Mouse (Mus musculus): ENCODE measurements around the gene Cox6b1.

The Cox6b1 gene

DNA sequence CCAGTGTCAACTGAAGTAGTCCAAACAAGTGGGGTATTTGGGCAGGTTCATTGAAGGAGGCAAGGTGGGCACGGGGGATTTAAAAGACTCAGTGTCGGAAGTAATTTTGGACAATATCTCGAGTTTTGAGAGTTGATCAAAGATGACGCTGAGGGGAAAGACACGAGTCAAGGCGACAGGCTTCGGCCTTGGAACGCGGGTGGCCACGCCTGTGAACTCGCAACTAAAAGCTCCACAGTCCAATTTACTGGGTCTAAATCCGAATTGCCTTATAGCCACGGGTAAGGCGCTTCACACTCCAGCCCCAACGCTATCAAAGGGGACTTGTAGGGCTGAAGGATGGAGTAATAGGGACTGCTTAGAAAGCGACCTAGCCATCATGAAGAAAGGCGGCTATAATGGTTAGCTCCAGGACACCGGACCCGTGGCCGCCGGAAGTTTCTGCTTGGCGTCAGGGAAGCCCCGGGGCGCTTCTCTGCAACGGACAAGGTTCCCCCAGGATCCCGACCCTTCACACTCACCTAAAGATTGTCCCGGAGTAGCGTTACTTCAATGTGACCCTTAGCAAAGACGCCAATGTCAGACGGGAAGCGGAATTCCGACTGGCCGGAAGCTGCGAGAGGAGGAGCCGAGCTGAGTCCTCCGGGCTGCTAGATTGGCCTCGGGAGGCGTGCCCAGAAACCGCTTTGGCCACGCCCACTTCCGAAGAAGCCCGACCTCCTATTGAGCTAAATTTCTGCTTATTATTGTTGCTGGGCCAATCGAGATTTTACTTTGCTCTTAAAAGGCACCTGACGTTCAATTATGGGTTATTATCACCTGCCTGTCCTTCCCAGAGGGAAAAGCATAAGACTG lies at the start of gene Cox6b1:
TSS of gene Cox6b1 (minus strand) at position 622 of the 855 bp plus-strand sequence.
- DNase-seq (ENCODE audit: low spot score) = peak; percentile 92

DNA sequence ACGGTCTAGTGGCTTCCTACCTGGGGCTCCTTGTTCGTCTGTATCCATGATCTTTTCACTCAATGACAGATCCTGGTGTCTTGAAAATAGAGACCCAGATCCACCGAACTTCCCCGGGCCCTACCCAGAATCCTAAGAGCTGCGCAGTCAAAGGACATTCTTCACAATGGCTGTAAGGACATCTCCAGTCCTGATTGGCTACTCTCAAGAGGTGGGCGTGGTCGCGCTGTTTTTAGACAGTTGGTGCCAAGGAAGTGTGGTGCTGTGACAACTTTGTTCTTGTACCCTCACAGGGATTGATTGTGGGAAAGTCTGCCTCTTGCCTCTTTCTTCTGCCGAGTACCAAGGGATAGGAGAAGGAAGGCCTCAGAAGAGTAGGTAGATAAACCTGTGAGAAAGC lies 45.5 kb upstream of the Cox6b1 start, which contains the start of gene Pmis2:
TSS of gene Pmis2 (minus strand) at position 126 of the 400 bp plus-strand sequence.
- DNase-seq (ENCODE audit: low spot score) = no peak

DNA sequence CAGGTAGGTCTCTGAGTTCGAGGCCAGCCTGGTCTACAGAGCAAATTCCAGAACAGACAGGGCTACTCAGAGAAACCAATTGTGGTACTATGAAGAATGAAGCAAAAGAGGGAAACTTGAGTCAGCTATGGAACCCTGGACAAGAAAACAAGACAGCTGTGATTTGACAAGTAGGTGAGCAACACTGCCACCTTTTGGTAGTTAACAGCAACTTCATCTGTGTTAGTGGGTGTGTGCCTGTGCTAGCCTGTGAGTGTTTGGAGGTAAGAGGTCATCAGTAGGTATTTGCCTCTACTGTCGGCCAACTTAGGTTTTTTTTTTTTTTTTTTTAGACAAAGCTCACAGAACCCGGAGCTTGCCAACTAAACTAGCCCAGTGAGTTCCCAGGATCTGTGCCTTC lies 43.3 kb upstream of the Cox6b1 start:
- peak; percentile 24 for DNase-seq (ENCODE audit: low spot score)

GRCm38 (mm10) chr7:30665321-30665720 lies 39.4 kb upstream of the Cox6b1 start:
- no peak for DNase-seq (ENCODE audit: low spot score)

- peak; percentile 92 for DNase-seq (ENCODE audit: low spot score)
Measured at GRCm38 (mm10) chr7:30664529-30665200, 38.7 kb upstream of the Cox6b1 start, which contains the start of gene Haus5. Gene Haus5, minus strand, starts transcription at chr7:30664994.

DNA sequence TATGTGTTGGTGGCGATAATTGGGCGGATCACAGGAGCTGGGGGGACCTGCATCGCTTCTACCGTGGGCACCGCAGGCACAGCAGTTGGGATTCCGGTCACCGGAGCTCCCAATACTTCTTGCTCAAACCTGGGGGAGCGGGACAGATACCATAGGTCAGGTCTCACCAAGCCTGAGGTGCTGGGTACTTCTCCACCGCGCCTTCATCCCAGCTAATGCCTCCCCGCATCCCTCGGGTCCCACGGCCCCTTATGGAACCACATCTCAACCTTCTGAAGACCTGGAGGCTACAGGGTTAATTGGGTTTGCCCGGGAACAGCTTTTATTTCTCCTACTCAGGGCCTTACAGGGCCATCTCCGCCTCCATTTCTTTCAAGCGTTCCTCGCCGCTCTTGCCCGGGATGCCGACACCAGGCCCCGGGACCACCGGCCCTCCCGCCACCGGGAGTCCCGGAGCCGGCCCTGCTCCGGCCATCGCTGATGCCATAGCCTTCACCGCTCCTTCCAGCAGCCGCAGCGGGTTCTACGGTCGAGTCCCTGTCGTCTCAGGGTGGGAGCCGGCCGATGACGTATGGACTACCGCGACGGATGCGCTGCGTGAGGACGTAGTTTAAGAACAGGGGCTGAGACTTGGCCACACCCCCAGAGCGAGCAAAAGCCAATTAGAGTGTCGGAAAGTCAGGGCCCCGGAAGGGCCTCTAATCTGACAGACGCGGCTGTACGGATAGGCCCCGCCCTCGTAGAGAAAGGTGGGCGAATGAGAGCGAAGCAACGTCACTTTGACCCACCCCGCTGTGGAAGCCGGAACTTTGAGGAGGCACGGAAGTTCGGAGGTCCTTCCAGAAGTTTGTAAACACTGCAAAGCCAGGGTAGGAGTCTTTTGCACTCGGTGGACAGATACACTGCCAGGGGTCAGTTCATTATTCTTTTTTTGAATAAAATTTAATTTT lies 23.9 kb upstream of the Cox6b1 start, which contains the start of gene Rbm42:
TSS of gene Rbm42 (minus strand) at position 727 of the 950 bp plus-strand sequence.
- DNase-seq (ENCODE audit: low spot score) = peak; percentile 100

GRCm38 (mm10) chr7:30639083-30639482 lies 13.1 kb upstream of the Cox6b1 start:
- no peak for DNase-seq (ENCODE audit: low spot score)

DNA sequence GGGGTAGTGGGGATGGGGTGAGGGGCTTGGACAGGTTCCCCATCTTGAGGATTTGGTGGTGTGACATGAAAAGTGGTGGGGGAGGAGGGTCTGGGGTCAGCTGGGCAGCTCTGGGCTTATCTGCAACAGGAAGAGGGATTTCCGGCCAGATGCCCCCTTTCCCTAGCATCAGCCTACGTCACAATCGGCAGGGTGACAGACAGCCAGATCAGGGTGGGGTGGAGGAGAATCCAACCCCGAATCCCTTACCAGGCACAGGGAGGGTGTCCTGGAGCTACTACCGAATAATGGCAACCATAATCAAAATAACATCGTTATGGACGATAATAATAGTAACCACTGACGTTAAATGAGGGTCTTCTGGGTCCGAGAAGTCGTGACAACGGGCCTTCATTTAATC lies 10.4 kb upstream of the Cox6b1 start:
- DNase-seq (ENCODE audit: low spot score) = no peak

DNA sequence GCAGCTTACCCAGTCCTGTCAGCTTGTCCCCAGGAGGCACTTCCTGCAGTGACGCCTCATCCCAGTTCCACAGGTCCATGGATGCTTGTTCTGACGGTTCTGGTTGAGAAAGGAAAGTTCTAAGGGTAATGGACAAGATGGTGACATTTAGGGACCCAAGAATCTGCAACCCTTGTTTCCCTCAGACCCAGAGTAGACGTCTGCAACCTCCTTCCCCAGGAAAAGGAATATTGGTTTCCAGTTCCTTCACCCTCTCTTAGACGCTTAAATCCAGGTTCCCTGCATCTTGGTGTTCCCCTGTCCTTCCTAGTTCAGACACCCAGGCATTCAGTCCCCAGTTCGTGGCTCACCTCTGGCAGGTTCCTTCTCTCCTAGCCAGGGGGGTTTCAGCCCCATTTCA lies 9.8 kb upstream of the Cox6b1 start, which contains the start of gene Etv2:
TSS of gene Etv2 (minus strand) at position 101 of the 400 bp plus-strand sequence.
- DNase-seq (ENCODE audit: low spot score) = no peak

GRCm38 (mm10) chr7:30634621-30635020 lies 8.7 kb upstream of the Cox6b1 start:
- peak; percentile 23 for DNase-seq (ENCODE audit: low spot score)

DNA sequence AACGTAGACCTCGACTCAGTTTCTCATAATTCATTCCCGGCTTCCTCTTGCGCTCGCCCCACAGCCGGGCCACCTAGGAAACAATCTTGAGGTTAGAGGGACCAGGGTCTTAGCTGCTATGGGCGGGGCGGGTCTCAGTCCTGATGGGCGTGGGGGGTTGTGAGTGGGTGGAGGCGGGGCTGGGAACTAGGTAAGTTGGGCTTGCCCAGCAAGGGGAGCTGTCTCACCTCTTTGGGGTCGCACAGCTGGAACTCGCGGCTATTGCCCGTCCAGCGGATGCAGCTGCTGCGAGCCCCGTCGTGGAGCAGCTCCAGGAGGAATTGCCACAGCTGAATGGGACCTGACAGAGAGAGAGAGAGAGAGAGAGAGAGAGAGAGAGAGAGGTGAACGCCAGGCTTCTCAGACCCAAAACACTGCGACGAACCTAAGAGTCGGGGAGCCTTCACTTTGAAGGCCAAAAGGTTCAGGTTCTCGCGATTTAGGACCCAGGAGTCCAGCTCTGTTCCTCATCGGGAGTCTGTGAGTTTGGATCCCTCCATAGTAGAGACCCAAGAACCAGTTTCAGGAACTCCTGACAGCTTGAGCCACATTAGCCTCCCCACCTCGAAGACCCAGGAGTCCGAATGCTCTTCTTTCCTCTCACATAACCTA lies 7.9 kb upstream of the Cox6b1 start:
- DNase-seq (ENCODE audit: low spot score) = no peak

- DNase-seq (ENCODE audit: low spot score) = no peak
Measured at GRCm38 (mm10) chr7:30629013-30629412, 3.1 kb upstream of the Cox6b1 start.

DNA sequence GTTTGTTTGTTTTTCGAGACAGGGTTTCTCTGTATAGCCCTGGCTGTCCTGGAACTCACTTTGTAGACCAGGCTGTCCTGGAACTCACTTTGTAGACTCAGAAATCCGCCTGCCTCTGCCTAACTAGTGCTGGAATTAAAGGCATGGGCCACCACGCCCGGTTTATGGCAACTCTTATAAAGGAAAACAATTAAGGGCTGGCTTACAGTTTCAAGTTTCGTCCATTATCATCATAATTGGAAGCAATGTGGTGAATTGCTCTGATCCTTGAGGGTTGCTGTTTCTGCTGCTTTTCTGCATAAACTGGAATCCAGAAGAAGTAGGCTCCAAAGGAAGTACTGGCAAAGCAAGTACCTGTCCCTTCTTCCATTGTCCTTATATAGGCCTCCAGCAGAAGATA lies 696 bp upstream of the Cox6b1 start:
- no peak for DNase-seq (ENCODE audit: low spot score)

- no peak for DNase-seq (ENCODE audit: low spot score)
Measured at GRCm38 (mm10) chr7:30619202-30619601, 6.7 kb downstream of the Cox6b1 start.

DNA sequence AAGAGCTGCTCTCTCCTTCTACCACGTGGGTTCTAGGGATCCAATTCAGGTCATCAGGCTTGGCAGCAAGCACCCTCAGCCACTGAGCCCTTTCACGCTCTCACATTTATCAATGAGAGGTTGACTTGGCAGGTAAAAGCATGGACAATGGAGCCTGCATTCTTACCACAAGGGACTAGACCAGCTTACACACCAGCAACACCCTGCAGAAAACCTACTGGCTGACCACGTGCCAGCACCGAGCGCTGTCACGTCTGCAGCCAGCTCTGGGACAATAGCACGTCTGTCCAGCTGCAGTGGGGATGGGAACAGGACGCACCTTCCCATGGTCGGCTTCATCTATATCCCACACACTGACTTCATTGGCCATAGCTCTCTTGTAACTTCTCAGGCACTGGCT lies 7.3 kb downstream of the Cox6b1 start:
- no peak for DNase-seq (ENCODE audit: low spot score)

- DNase-seq (ENCODE audit: low spot score) = no peak
Measured at GRCm38 (mm10) chr7:30615049-30615760, 10.7 kb downstream of the Cox6b1 start.

- no peak for DNase-seq (ENCODE audit: low spot score)
Measured at GRCm38 (mm10) chr7:30614454-30614853, 11.5 kb downstream of the Cox6b1 start.

DNA sequence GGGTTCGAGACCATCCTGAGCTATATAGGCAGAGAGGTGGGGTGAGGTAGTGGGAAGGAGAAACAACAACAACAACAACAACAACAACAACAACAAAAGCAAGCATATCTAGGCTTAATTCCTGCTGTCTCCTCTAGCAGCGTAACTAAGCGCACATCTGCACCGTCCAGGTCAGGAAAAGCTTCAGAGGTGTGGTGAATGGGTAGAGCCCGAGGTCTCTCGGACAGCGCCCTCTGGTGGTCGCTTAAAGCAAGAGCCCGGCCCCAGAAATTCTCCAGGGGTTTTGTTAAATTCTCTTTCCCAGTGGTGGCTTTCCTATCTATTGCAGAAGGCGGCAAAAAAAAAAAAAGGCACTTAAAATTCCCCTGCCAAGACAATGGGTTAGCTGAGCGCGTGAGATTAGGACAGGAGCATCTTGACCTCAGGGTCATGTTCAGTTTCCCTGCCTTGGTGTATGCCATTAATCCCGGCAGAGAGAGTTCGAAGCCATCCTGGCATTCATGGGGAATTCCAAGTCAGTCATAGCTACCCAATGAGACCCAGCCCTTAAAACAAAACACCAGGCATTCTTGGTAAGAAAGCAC lies 12.3 kb downstream of the Cox6b1 start:
- peak; percentile 66 for DNase-seq (ENCODE audit: low spot score)

DNA sequence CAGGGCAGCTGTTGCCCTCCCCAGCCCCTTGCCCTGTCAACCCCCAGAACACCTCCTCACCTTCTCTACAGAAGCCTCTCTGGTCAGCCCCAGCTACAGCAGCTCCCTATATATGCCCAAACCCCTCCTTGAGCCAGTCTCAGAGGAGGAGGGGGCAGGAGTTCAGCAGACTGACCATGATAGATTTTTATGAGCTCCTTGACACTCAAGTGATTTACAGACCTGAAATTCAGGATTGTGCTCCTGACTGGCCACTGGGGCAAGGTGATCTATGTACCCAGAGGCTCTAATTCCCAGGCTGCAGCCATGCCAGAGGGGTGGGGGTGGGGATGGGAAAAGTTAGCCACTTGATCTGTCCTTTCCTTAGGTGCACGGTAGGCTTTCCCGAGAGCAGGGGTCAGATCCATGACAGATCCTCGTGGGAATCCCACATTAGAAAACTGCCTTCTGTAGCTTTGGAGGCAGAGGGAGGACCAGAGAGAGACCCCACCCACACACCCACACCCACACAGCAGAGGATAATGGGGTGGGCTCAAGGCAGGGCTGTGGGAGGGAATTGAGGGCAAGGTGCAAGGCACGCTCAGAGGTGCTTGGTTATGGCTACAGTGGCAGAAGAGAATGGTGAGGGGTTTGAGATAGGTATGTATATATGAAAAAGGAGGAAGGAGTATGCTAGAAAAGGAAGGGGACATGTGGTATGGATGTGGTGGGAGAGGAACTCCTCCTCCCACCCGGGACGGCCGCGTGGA lies 13.1 kb downstream of the Cox6b1 start, which contains the start of gene Upk1a:
TSS of gene Upk1a (minus strand) at position 194 of the 749 bp plus-strand sequence.
- no peak for DNase-seq (ENCODE audit: low spot score)
